Mouse (Mus musculus) lung, adult 2 months (tissue): ENCODE data around the gene Ensa. TPM values are rescaled to one million over a fixed set of nuclear protein-coding genes. Genes with fewer than 3 reads are reported as not detected.
"Not testable (repeated sequence)": the region's sequence is repeated elsewhere in the genome, so short reads cannot be mapped to it uniquely, and the experiment has no call there.

Experiments used
- DNase-seq: peaks from one replicate; pipeline ENCODE4 v3.0.0; 2022
- H3K4me1 ChIP-seq: fragments of 200-500 bp; 2 replicates; pipeline ENCODE4 v1.6.1; 2011; ENCODE audit warnings: low read length; ENCODE audit not compliant: control insufficient read depth, insufficient read depth
- H3K4me3 ChIP-seq: fragments of 200-500 bp; replicated peaks from 2 replicates; pipeline ENCODE3; 2011; ENCODE audit warnings: low read depth, mild to moderate bottlenecking, control low read depth, low read length; ENCODE audit errors: extremely low read depth
- CTCF ChIP-seq: fragments of 200-500 bp; IDR thresholded peaks from 2 replicates; pipeline ENCODE4 v1.5.1; 2011; ENCODE audit warnings: mild to moderate bottlenecking, low read length, control low read depth; ENCODE audit not compliant: insufficient read depth
- POLR2A ChIP-seq: fragments of 200-500 bp; IDR thresholded peaks from 2 replicates; pipeline ENCODE4 v1.6.1; 2011; ENCODE audit warnings: low read depth, mild to moderate bottlenecking, control low read depth, low read length, borderline replicate concordance; ENCODE audit errors: extremely low read depth
- WGBS: fragments of 180-500 bp; shearing (Covaris S2); methylation state at CpG from one replicate; pipeline ENCODE4 v1.1.7; 2018; 5-methylcytosine and 5-hydroxymethylcytosine counted together
- polyA plus RNA-seq: library from polyadenylated mRNA; depleted of rRNA; stranded (reverse); fragments of >200 nt; gene quantifications from 2 replicates; pipeline ENCODE4 v1.2.3, GENCODE M21; 2012

Ensa gene
- polyA plus RNA-seq, 1 experiment = 15.7 TPM

DNA sequence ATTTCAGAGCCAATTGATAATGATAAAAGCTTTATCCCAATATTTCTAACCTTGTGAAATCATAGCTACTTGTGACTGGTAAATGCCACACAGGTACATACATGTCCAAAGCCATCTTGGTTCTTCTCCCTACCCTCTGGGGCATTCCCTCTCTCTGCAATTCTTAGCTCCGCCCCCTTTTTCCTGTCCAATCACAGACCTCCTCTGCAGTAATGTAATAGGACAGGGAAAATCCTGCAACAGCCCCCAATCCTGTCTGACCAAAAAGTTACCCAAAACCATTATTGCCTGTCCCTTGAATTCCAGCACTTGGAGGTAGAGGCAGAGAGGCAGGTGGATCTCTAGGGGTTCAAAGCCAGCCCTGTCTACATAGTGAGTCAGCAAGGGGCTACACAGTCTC lies 3.6 kb upstream of the Ensa start:
- DNase-seq = no peak
- 91% methylated on average over 1 of the region's 1 CpGs for WGBS
- peaks cover 2% of the 10 kb centered on the region; the same call in 1 of the 2 replicates for H3K4me1 ChIP-seq
- H3K4me3 ChIP-seq = no peak overlapping the region
- TF ChIP-seq POLR2A (no peak), CTCF (no peak)

DNA sequence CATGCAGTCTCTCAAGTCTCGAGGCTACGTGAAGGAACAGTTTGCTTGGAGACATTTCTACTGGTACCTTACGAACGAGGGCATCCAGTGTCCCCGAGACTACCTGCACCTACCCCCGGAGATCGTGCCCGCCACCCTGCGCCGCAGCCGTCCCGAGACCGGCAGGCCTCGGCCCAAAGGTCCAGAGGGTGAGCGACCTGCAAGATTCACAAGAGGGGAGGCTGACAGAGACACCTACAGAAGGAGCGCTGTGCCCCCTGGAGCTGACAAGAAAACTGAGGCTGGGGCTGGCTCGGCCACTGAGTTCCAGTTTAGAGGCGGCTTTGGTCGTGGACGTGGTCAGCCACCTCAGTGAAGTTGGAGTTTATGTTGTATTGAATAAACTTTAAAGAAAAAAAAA lies 2.4 kb upstream of the Ensa start:
- not testable (repeated sequence) for H3K4me3 ChIP-seq, DNase-seq, H3K4me1 ChIP-seq
- 95% methylated on average over 20 of the region's 20 CpGs for WGBS

DNA sequence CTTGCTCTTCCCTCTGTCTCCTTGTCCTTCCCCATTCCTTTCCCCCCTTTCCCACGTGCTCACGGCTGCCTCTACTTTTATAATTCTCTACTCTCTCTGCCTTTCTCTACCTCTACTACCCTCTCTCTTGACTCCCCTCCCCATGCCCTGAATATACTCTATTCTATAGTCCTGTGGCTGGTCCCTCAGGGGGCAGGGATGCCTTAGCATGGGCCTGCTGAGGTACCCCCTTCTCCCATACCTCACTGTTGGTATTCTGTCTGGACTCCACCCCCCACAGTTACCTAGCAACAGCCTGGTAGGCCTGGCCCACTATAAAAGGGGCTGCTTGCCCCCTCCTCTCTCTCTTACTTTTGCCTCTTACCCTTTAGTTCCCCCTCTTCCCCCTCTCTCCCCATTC lies 1.2 kb upstream of the Ensa start:
- Histone ChIP-seq H3K4me3 (no peak overlapping the region), H3K4me1 (peaks cover 2% of the 10 kb centered on the region; the same call in 1 of the 2 replicates)
- WGBS = 65% methylated on average over 2 of the region's 2 CpGs
- no peak for DNase-seq
- TF ChIP-seq CTCF (no peak), POLR2A (no peak)

DNA sequence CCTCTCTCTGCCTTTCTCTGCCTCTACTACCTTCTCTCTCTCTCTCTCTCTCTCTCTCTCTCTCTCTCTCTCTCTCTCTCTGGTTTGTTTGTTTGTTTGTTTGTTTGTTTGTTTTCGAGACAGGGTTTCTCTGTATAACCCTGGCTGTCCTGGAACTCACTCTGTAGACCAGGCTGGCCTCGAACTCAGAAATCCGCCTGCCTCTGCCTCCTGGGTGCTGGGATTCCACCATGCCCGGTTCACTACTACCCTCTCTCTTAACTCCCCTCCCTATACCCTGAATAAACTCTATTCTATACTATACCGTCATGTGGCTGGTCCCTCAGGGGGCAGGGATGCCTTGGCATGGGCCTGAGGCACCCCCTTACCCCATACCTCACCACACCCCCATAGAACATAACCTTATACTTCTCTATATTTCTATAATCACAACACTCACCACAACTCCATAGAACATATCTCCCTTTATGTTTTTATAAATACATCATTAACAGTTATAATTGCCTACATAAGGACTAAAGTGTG lies 740 bp upstream of the Ensa start:
- 66% methylated on average over 5 of the region's 5 CpGs for WGBS

DNA sequence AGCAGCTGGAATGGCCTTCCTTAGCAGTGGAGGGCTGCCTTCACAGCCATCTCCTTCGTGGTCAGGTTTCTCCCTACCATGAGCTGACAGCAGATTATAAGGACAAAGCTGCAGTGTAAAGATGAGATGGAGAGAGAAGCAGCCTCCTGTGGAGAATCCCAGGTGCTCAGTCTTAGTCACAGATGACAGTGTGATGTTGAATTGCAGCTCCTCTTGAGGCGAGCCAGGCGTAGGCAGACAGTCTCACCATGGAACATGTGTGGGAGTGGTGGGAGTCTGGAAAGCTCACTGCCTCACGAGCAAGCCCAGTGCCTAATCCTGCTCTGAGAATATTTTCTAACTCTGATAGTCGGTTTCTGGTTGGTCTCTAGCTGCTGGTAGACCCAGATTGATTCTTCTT lies 3.0 kb downstream of the Ensa start:
- no peak for TF ChIP-seq CTCF
- no peak for TF ChIP-seq POLR2A
- Histone ChIP-seq H3K4me1 (peaks cover 2% of the 10 kb centered on the region; the same call in 1 of the 2 replicates), H3K4me3 (no peak overlapping the region)
- 81% methylated on average over 5 of the region's 5 CpGs for WGBS
- no peak for DNase-seq

More for the DNA sequence above, 740 bp upstream of the Ensa start:
- H3K4me1 ChIP-seq, DNase-seq: not testable (repeated sequence)
- peak overlapping the region; percentile 53 for H3K4me3 ChIP-seq

DNA sequence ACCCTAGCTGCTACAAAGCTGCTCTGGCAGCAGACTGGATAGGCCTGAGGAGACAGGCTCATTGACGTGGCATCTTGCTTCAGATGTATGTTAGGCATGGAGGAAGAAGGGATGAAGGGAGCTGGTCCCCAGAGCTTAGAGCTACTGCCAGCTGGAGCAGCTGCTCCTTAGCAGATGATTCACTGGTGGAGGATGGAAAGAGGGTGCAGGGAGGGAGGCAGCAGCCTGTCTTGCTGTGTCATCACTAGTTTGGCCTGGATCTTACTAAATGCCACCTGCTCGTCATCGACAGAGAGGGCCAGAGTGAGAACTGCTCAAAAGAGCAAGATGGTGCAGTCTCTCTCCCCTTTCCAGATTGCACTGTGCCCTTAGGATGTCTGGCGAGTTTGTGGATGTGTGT lies 5.0 kb downstream of the Ensa start:
- 74% methylated on average over 4 of the region's 4 CpGs for WGBS
- no peak for TF ChIP-seq POLR2A
- TF ChIP-seq CTCF = no peak
- DNase-seq = no peak
- peaks cover 2% of the 10 kb centered on the region; the same call in 1 of the 2 replicates for H3K4me1 ChIP-seq
- H3K4me3 ChIP-seq = no peak overlapping the region

DNA sequence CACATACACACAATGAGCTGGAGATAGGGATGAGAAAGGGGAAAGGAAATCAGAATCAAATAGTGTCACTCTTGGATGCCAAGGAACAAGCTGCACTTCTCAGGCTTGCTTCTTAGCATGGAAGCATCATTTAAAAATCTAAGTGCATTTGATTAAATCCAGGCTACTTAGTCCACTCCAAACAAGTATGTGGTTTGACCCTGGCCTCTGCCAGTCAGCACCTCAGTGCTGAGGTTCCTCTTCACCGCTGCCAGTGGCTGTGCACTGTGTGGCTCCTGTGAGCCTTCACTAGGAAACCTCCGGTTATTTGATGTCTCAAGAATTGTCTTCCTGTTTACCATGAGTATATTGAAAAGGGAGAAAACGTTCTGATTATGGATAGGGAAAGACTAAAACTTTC lies 6.1 kb downstream of the Ensa start:
- TF ChIP-seq POLR2A (no peak), CTCF (no peak)
- Histone ChIP-seq H3K4me3 (no peak overlapping the region), H3K4me1 (no peaks in the 10 kb centered on the region; the same call in 1 of the 2 replicates)
- WGBS = 40% methylated on average over 3 of the region's 3 CpGs
- no peak for DNase-seq

DNA sequence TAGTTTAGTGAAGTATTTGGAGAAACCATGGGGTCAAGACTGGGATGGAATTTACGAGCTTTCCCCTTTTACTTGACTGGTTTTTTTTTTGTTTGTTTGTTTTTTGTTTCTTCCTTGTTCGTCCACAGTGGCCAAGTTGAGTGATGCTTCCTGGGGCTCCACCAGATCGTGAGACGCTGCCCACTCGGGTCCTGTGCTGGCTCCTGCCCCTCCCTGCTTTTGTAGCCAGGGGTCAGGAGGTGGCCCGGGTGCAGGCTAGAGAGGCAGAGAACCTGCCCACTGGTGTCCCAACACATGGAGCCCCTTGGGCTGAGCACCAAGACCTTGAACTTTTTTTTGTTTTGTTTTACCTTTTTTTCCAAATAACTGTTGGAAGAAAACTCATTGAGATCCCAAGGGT lies 6.5 kb downstream of the Ensa start:
- no peak overlapping the region for H3K4me3 ChIP-seq
- peaks cover 4% of the 10 kb centered on the region; the same call in 1 of the 2 replicates for H3K4me1 ChIP-seq
- TF ChIP-seq POLR2A (no peak), CTCF (no peak)
- no peak for DNase-seq
- 56% methylated on average over 6 of the region's 6 CpGs for WGBS

DNA sequence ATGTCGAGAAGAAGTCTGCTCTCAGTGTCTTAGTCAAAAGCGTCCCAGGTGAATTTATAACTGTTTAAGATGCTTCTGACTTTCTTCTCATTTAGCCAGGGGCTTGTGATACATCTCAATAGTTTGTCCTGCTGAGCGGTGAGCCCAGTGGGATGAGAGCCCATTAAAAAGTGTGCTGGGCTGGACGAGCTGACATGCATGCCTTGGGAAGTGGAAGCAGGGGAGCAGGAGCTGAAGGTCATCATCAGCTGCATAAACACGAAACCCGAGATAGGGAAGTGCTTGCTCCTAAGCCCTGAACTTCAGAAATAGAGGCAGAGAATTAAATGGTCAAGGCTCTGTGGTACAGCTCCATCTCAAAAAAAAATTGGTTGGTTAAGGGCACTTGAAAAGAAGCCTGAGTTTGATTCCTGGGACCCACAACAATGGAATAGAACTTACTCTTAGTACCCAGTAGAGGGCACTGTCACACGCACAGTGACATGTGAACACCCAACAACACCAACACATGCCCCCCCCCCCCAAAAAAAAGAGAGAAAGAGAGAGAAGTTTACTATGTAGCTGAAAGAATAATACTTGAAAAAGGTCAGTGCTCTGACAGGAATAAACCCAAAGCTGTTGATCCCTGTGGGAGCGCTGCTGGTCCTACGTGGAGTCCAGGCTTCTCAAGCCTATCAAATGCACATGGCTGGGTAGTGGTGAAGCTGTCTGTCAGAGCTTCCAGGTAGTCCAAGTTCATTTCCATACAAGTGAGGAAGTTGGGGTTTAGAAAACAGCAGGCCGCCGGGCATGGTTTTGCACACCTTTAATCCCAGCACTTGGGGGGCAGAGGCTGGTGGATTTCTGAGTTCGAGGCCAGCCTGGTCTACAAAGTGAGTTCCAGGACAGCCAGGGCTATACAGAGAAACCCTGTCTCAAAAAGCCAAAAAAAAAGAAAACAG lies 8.1 kb downstream of the Ensa start:
- Histone ChIP-seq H3K4me1 (peaks cover 4% of the 10 kb centered on the region; the same call in 1 of the 2 replicates), H3K4me3 (no peak overlapping the region)
- 60% methylated on average over 12 of the region's 12 CpGs for whole genome bisulfite sequencing
- no peak for TF ChIP-seq POLR2A
- no peak for TF ChIP-seq CTCF
- DNase-seq = no peak

DNA sequence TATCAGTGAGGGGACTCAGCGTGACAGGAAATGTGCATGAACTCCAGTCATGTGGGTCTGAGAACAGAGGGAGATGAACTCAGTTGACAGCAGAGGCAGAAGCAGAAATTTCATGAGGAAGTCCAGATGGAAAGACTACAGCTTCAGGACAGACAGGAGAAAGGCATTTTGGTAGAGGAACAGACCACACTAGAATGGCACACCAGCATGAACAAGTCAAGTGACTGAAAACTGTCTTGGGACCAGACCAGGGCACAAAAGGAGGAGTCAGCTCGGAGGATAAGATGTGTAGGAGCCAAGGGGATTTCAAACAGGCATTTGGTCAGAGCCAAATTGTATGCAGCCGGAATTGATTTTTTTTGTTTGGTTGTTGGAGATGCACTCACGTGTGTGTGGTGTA lies 10.8 kb downstream of the Ensa start:
- DNase-seq = no peak
- H3K4me3 ChIP-seq = no peak overlapping the region
- TF ChIP-seq CTCF (no peak), POLR2A (no peak)
- H3K4me1 ChIP-seq = peaks cover 4% of the 10 kb centered on the region; the same call in 1 of the 2 replicates
- 66% methylated on average over 4 of the region's 4 CpGs for WGBS
